Mouse (Mus musculus): ENCODE measurements at regions not wholly inside any gene's neighbourhood (a gene's known extent, or its start where the extent isn't known, plus 50 kb on each side); places are given as distances from the start of the nearest gene placed in this dataset.

DNA sequence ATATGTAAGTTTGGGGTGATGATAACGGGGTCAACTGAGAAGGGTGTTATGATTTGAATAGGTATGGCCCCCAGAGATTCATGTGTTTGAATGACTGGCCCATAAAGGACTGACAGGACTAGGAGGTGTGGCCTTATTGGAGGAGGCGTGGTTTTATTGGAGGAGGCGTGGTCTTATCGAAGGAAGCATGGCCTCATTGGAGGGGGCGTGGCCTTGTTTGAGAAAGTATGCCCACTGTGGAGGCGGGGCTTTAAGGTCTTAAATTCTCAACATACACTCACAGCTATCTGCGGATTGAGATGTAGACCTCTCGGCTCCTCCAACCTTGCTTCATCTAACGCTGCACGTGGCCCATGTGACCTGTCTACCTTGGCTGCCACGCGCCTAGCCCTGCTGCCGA, 63.7 kb upstream of the Gm3045 start:
- TF ChIP-seq CTCF (IDR thresholded peaks at IDR 0.05; ENCODE audit: low read depth) (no peak), EP300 (optimal IDR thresholded peaks at IDR 0.05) (no peak)
